Mouse (Mus musculus): ENCODE measurements around the gene Ddx27.

GRCm38 (mm10) chr2:167062497-167062911 lies 47.5 kb downstream of the Ddx27 start:
- no peak for TF ChIP-seq CTCF (IDR thresholded peaks at IDR 0.05; ENCODE audit: low read depth)
- no peak for TF ChIP-seq EP300 (optimal IDR thresholded peaks at IDR 0.05)

Data from stomach, postnatal 0 days (tissue).